Mouse (Mus musculus) olfactory bulb, adult 2 months (tissue): ENCODE results near the gene Ssh1.

Experiments
- CTCF ChIP-seq: fragments of 200-500 bp; IDR thresholded peaks from 2 replicates; pipeline ENCODE4 v1.5.1; 2012; ENCODE audit warnings: low read depth, mild to moderate bottlenecking, low read length, moderate library complexity; ENCODE audit not compliant: insufficient read depth
- POLR2A ChIP-seq: fragments of 200-500 bp; IDR thresholded peaks from 2 replicates; pipeline ENCODE4 v1.6.1; 2012; ENCODE audit warnings: mild to moderate bottlenecking, low read depth, low read length, moderate library complexity; ENCODE audit not compliant: insufficient read depth

GRCm38 (mm10) chr5:114004573-114004972, 10.9 kb upstream of the Ssh1 start:
- TF ChIP-seq CTCF (no peak), POLR2A (no peak)
